Mouse (Mus musculus) hindbrain, embryonic 12.5 days (tissue): ENCODE measurements around the gene Cdhr3. TPM values are rescaled to one million over a fixed set of nuclear protein-coding genes. Genes with fewer than 3 reads are reported as not detected.

ENCODE experiments used
- microRNA-seq: library from miRNA; unstranded; fragments of <30 nt; microRNA quantifications from one replicate; pipeline ENCODE4, GENCODE M21; 2017
- polyA plus RNA-seq: library from polyadenylated mRNA; unstranded; fragments of >200 nt; fragmentation: Nextera tagmentation; extraction: Ambion mirVana; gene quantifications from 2 replicates; pipeline ENCODE4 v1.2.1, GENCODE M21; 2016

Cdhr3 gene
- polyA plus RNA-seq, 1 experiment from 2014 or later = 0.25 TPM

Small RNA genes within 50 kb of the gene (microRNA-seq; reads per million reads assigned to microRNA genes)
- gene Gm22904 = not detected

Other genes with a start within 250 kb of the Cdhr3 start
- gene Sypl, start 139.0 kb downstream of the Cdhr3 start, polyA plus RNA-seq = 50.9 and 54.5 TPM in 2 replicates
- 18.4 and 18.5 TPM in 2 replicates for gene Atxn7l1, start 54.8 kb upstream of the Cdhr3 start, polyA plus RNA-seq